Mouse (Mus musculus) liver, adult 2 months (tissue): ENCODE data around the gene Rnf135.

ENCODE experiments used
- CTCF ChIP-seq: fragments of 200-500 bp; IDR thresholded peaks from 2 replicates; pipeline ENCODE4 v1.5.1; 2011; ENCODE audit warnings: low read depth, low read length, control low read depth
- POLR2A ChIP-seq: fragments of 200-500 bp; IDR thresholded peaks from 2 replicates; pipeline ENCODE4 v1.6.1; 2011; ENCODE audit warnings: low read length, control low read depth; ENCODE audit not compliant: insufficient read depth; ENCODE audit errors: extremely low read depth

DNA sequence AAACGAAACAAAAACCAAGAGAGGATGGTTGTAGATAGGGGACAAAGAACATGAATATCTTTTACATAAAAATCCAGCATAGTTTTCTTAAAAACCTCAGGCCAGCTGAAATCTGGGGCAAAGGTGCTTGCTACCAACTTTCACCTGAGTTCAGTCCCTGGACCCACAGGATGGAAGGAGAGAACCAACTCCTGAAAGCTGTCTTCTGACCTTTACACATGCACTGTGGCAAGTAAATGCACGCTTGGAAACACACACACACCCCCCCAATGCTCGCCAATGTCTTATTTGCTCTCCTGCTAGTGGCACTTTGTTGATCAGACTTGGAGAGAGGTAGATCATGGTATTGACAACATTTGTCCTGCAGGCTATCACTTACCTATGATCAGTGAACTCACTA lies 31.6 kb downstream of the Rnf135 start:
- TF ChIP-seq CTCF (no peak), POLR2A (no peak)
